Mouse (Mus musculus) heart, postnatal 0 days (tissue): ENCODE data around the gene Adarb2.

Experiments used
- CTCF ChIP-seq: IDR thresholded peaks from 2 replicates; pipeline ENCODE4 v1.5.1; 2016; ENCODE audit warnings: antibody characterized with exemption, control low read depth, low read depth
- EP300 ChIP-seq: IDR thresholded peaks from 2 replicates; pipeline ENCODE4 v1.6.1; 2016; ENCODE audit warnings: antibody characterized with exemption, low read depth

DNA sequence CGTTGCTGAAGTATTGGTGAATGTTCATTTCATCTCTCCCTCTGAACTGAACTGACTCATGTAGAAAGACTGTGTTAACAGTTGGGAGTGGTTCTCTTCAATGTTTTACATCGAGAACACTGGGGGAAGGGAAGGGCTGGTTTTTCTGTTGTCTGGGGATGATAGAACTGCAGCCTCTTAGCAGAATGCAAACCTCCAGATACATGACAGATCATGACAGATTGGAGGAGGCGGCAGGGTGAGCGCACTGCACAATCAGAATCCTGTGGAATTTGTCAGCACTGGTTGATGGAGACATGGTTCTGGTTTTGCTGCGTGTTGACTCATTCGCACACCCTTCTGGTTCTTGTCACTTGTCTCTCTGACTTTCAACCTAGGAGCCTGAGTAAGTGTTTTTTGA lies 203.4 kb downstream of the Adarb2 start:
- no peak for TF ChIP-seq CTCF
- TF ChIP-seq EP300 = no peak
